Mouse (Mus musculus) limb, embryonic 15.5 days (tissue): ENCODE data around the gene Epb41l5. TPM values are rescaled to one million over a fixed set of nuclear protein-coding genes. Genes with fewer than 3 reads are reported as not detected.

Source experiments
- ATAC-seq: fragments of 200-750 bp; cut with Nextera tagmentation; 2 replicates; pipeline ENCODE4 v1.8.0; 2017; ENCODE audit warnings: low read depth, moderate TSS enrichment; ENCODE audit not compliant: insufficient number of reproducible peaks, low FRiP score, low TSS enrichment
- H3K27ac ChIP-seq: fragments of 300-500 bp; sonication (generic); 2 replicates; pipeline ENCODE4 v1.5.1; 2015; ENCODE audit warnings: moderate library complexity, mild to moderate bottlenecking, inconsistent platforms
- H3K27me3 ChIP-seq: fragments of 300-500 bp; sonication (generic); 2 replicates; pipeline ENCODE4 v1.6.1; 2015; ENCODE audit warnings: inconsistent platforms
- H3K36me3 ChIP-seq: fragments of 300-500 bp; sonication (generic); 2 replicates; pipeline ENCODE4 v1.6.1; 2015; ENCODE audit warnings: inconsistent platforms
- H3K4me1 ChIP-seq: fragments of 300-500 bp; sonication (generic); 2 replicates; pipeline ENCODE4 v1.6.1; 2015; ENCODE audit warnings: inconsistent platforms
- H3K4me2 ChIP-seq: fragments of 300-500 bp; sonication (generic); 2 replicates; pipeline ENCODE4 v1.6.1; 2015; ENCODE audit warnings: mild to moderate bottlenecking, inconsistent platforms
- H3K4me3 ChIP-seq: fragments of 300-500 bp; sonication (generic); 2 replicates; pipeline ENCODE4 v1.5.1; 2015; ENCODE audit warnings: mild to moderate bottlenecking, inconsistent platforms
- H3K9ac ChIP-seq: fragments of 300-500 bp; sonication (generic); 2 replicates; pipeline ENCODE4 v1.6.1; 2015; ENCODE audit warnings: inconsistent platforms
- H3K9me3 ChIP-seq: fragments of 300-500 bp; sonication (generic); 2 replicates; pipeline ENCODE4 v1.6.1; 2016; ENCODE audit warnings: inconsistent platforms
- WGBS: fragments of 180-500 bp; shearing (Covaris S2); methylation state at CpG from one replicate; pipeline ENCODE4 v1.1.7; 2015; 5-methylcytosine and 5-hydroxymethylcytosine counted together
- polyA plus RNA-seq: library from polyadenylated mRNA; unstranded; fragments of >200 nt; fragmentation: Nextera tagmentation; extraction: Ambion mirVana; gene quantifications from 2 replicates; pipeline ENCODE4 v1.2.1, GENCODE M21; 2015

The Epb41l5 gene
- polyA plus RNA-seq, 1 experiment from 2014 or later, result 13.7 TPM

DNA sequence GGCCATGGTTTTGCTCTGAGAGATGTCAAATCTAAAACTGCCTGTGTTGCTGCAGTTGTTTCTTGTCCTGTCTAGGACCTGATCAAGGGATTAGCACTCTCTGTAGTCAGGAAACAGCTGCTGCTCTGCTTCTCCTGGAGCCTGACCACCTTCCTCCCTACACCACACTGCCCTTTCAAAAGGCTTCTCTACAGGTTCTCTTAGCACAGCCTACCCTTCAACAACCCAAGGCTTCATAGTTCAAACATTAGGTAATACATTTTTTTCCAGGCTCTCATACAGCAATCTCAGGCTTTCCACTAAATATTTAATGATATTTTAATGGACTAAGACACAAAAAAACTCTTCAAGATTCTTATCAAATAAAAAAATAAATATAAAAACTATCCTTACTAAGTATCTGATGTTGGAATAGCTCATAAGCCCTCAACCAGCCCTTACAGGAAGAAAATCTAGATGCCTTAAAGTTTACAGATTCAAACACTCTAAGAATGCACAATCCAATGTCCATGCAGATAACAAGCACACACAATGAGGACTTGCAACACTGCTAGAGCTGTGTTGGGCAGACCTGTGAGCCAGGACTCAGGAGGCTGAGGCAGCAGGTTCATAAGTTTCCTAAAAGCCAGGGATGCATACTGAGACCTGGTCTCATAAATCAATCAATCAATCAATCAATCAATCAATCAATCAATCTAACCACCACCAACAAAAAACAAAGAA is 7.5 kb downstream of the Epb41l5 start:
- Histone ChIP-seq H3K4me2 (no peak overlapping the region), H3K36me3 (no peaks in the 10 kb centered on the region), H3K27ac (no peak overlapping the region), H3K4me3 (no peak overlapping the region), H3K9me3 (no peaks in the 10 kb centered on the region), H3K9ac (no peak overlapping the region), H3K27me3 (no peaks in the 10 kb centered on the region), H3K4me1 (no peaks in the 10 kb centered on the region)
- no peak for ATAC-seq

DNA sequence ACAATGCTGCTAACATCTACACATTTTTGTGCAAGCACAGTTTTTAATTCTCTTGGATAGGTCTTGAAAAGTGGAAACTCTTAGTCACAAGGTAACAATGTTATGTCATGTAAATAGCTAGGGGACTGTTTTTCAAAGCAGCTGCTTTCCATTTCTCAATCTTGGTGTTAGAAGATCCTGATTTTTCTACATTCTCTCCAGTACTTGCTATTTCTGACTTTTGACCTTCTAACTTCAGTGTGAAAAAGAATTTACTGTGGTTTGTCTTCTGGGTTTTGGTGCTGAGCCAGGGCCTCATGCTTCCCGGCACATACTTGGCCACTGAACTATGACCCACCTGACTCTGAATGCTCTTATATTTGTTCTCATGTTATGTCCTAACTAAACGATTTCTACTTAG is 8.8 kb downstream of the Epb41l5 start:
- Histone ChIP-seq H3K27ac (no peak overlapping the region), H3K9me3 (no peaks in the 10 kb centered on the region), H3K4me2 (no peak overlapping the region)

DNA sequence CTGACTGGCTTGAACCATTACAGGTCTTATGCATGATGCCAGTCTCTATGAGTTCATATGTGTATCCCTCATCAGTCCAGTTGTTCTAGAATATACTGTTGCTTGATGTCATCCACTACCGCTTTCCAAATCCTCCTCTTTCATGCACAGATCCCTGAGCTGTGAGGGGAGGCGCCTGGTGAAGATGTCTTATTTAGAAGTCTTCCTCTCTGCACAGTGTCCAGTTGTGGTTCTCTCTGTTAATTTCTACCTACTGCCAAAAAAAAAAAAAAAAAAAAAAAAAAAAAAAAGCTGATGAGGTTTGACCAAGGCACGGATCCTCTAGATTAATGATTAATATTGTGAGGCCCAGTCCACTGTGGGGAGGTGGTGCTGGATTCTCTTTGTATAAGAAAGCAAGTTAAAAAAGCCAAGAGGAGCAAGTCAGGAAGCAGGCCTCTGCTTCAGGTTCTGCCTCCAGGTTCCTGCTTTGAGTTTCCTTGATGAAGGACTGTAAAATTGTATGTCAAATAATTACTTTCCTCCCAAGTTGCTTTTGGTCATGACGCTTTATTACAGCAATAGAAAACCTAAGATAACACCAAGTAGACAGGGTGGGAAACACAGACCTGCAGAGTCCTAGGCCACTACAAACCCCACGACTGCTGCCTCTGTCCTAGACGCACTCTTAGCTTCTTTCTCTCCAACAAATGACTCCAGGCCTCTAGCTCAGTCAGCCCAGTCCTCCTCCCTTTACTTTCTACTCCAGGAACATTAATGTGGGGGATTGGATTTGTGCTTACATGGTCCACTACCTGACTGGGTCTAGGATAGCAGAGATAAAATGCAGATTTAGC is 11.4 kb downstream of the Epb41l5 start:
- Histone ChIP-seq H3K27ac (no peak overlapping the region), H3K27me3 (no peaks in the 10 kb centered on the region), H3K4me1 (no peaks in the 10 kb centered on the region), H3K4me3 (no peak overlapping the region), H3K9ac (no peak overlapping the region), H3K36me3 (no peaks in the 10 kb centered on the region), H3K4me2 (no peak overlapping the region), H3K9me3 (no peaks in the 10 kb centered on the region)
- WGBS, result 83% methylated on average over 6 of the region's 6 CpGs
- no peak for ATAC-seq

More for the DNA sequence above, 8.8 kb downstream of the Epb41l5 start:
- 72% methylated on average over 2 of the region's 2 CpGs for WGBS
- H3K9ac ChIP-seq, result no peak overlapping the region
- H3K4me1 ChIP-seq, result no peaks in the 10 kb centered on the region
- no peak for ATAC-seq
- no peaks in the 10 kb centered on the region for H3K27me3 ChIP-seq
- no peak overlapping the region for H3K4me3 ChIP-seq
- H3K36me3 ChIP-seq, result no peaks in the 10 kb centered on the region

DNA sequence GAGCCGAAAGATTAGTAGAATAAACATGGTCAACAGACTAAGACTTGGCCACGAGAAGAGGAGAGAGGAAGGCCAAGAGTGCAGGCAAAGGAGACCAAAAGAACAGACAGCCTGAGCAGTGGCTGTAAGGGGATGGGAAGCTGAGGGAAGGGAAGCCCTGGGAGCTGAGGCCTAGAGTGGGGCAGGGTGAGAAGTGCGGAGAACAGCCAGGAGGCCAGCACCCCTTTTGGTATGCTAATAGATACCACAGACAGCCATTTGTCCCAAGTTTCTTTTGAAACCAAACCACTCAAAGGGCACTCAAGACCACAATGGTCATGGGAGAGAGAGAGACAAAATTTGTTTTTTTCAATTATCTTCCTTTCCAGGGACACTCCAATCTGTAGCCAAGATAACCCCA is 14.1 kb downstream of the Epb41l5 start:
- WGBS, result 55% methylated on average over 3 of the region's 3 CpGs
- no peaks in the 10 kb centered on the region for H3K9me3 ChIP-seq
- no peak overlapping the region for H3K4me2 ChIP-seq
- H3K9ac ChIP-seq, result no peak overlapping the region
- no peaks in the 10 kb centered on the region for H3K4me1 ChIP-seq
- no peaks in the 10 kb centered on the region for H3K36me3 ChIP-seq
- no peak overlapping the region for H3K4me3 ChIP-seq
- no peak overlapping the region for H3K27ac ChIP-seq
- ATAC-seq, result no peak
- H3K27me3 ChIP-seq, result no peaks in the 10 kb centered on the region

DNA sequence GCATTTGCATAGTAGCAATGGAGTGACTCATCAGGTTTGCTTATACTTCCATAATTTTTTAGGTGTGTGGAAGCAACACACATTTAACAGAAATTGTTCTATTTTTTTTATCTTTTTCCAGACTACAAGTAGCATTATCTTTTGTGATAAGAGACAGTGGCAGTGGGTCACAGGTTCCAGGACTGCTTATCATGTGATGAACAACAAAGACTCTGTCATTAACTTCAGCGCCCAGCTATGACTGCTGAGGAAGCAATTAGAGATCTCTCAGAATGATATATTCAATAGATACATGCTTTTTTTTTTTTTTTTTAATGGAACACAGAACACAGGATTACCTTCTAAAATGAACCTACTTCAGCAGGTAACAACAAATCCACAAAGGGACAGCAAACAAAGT is 18.4 kb downstream of the Epb41l5 start:
- Histone ChIP-seq H3K4me1 (no peaks in the 10 kb centered on the region), H3K27ac (no peak overlapping the region), H3K9ac (no peak overlapping the region), H3K4me3 (no peak overlapping the region), H3K9me3 (no peaks in the 10 kb centered on the region), H3K4me2 (no peak overlapping the region), H3K27me3 (no peaks in the 10 kb centered on the region), H3K36me3 (no peaks in the 10 kb centered on the region)
- no peak for ATAC-seq
- 86% methylated on average over 1 of the region's 1 CpGs for WGBS

DNA sequence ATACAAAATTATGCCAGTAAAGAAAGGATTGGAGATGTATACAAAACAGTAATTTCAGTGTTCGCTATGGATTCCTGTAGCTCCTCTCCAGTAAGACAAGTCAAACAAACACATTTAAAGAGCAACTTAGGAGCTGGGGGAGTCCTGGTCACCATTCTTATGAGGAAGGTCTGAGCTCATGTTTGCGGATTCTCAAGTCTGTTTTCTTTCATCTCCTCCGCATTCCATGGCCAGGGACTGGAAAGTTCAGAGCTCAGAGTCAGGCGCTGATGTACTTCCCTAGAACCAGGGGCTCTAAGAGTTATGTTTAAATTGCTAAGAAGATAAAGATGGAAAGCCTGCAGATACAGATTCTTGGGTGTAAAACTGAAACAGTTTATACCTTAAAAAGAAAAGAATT is 22.0 kb downstream of the Epb41l5 start:
- WGBS, result 83% methylated on average over 4 of the region's 4 CpGs
- no peak overlapping the region for H3K9ac ChIP-seq
- H3K4me1 ChIP-seq, result no peaks in the 10 kb centered on the region
- no peaks in the 10 kb centered on the region for H3K36me3 ChIP-seq
- H3K27ac ChIP-seq, result no peak overlapping the region
- ATAC-seq, result no peak
- H3K9me3 ChIP-seq, result no peaks in the 10 kb centered on the region
- H3K4me3 ChIP-seq, result no peak overlapping the region
- no peaks in the 10 kb centered on the region for H3K27me3 ChIP-seq
- H3K4me2 ChIP-seq, result no peak overlapping the region

DNA sequence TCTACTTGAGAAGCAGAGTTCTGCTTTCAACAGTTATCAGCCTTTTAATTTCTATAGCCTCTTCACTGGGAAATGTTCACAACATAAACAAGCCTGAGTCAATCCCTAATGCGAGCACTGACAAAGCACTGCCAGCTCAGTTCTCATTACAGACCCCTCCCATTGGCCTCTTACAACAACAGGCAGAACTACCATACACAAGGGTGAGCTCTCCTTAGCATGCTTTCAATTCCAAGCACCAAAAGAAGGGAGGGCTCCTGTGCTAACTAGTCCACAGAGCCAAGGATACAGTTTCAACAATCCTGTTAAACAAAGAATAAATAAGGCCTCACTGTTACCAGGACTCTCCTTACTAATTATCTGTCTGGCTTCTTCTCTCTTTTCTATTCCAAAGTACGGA is 24.4 kb downstream of the Epb41l5 start:
- Histone ChIP-seq H3K9ac (no peak overlapping the region), H3K36me3 (no peaks in the 10 kb centered on the region), H3K4me3 (no peak overlapping the region), H3K4me1 (no peaks in the 10 kb centered on the region), H3K9me3 (no peaks in the 10 kb centered on the region), H3K27me3 (no peaks in the 10 kb centered on the region), H3K4me2 (no peak overlapping the region), H3K27ac (no peak overlapping the region)
- no peak for ATAC-seq
- WGBS, result 51% methylated on average over 2 of the region's 2 CpGs

DNA sequence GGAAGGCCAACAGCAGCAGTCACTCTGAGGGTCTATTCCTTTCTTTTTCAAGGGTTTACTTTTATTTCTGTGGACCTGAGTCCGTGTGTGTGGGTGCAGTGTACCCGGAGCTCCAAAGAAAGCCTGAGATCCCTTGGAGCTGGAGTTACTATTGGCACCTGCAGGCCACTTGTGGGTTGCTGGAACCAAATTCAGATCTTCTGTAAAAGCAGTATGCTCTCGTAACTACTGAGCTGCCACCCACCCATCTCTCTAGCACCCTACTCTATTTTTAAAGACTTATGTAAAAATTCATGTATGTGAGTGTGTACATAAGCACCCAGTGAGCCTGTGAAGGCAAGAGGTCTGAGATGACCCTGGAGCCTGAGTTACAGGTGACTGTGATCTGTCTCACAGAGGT is 43.4 kb downstream of the Epb41l5 start:
- no peaks in the 10 kb centered on the region for H3K9me3 ChIP-seq
- H3K36me3 ChIP-seq, result no peaks in the 10 kb centered on the region
- H3K27ac ChIP-seq, result no peak overlapping the region
- H3K9ac ChIP-seq, result no peak overlapping the region
- H3K4me2 ChIP-seq, result no peak overlapping the region
- H3K4me3 ChIP-seq, result no peak overlapping the region
- no peak for ATAC-seq
- 78% methylated on average over 3 of the region's 3 CpGs for WGBS
- H3K4me1 ChIP-seq, result no peaks in the 10 kb centered on the region
- H3K27me3 ChIP-seq, result no peaks in the 10 kb centered on the region

DNA sequence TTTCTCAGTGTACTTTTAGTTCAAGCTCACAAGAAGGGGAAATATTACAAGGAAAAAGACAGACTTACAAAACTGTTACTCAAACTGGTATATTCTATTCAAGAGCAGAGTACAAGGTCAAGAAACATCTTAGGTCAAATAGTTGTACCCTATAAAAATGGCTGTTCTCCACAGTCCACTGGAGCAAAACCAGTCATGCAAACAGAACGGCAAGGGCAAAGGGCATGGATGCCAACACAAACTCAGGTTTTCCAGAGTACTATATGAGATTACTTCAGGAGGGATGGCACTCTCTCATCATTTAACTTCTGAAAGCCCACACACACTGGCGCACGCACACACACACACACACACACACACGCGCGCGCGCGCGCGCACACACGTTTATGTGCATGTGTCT is 46.4 kb downstream of the Epb41l5 start:
- Histone ChIP-seq H3K9me3 (no peaks in the 10 kb centered on the region), H3K9ac (no peak overlapping the region), H3K4me1 (no peaks in the 10 kb centered on the region), H3K27me3 (no peaks in the 10 kb centered on the region), H3K27ac (no peak overlapping the region), H3K36me3 (no peaks in the 10 kb centered on the region), H3K4me2 (no peak overlapping the region), H3K4me3 (no peak overlapping the region)
- WGBS, result 96% methylated on average over 12 of the region's 12 CpGs
- ATAC-seq, result no peak

DNA sequence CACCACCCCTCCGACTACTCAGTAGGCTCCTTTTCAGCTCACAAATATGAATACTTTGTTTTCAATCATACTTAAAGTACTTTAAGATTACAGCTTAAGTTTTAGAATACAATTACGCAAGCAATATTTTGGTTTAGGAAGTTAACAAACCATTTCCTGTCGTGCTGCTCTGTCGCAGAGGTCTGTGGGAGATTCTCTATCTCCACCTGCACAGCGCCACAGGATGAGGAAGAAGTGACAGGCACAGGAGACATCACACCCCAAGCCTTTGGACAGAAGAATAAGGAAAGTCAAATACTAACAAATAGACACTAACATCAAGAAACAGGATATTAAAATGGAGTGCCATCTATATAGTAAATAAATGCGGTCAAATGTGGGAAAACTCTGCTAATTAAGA is 49.9 kb downstream of the Epb41l5 start:
- Histone ChIP-seq H3K27me3 (no peaks in the 10 kb centered on the region), H3K4me2 (no peak overlapping the region), H3K4me3 (no peak overlapping the region), H3K36me3 (no peaks in the 10 kb centered on the region; the same call in 1 of the 2 replicates), H3K4me1 (no peaks in the 10 kb centered on the region), H3K9me3 (no peaks in the 10 kb centered on the region), H3K27ac (no peak overlapping the region), H3K9ac (no peak overlapping the region)
- 89% methylated on average over 6 of the region's 6 CpGs for WGBS
- ATAC-seq, result no peak

DNA sequence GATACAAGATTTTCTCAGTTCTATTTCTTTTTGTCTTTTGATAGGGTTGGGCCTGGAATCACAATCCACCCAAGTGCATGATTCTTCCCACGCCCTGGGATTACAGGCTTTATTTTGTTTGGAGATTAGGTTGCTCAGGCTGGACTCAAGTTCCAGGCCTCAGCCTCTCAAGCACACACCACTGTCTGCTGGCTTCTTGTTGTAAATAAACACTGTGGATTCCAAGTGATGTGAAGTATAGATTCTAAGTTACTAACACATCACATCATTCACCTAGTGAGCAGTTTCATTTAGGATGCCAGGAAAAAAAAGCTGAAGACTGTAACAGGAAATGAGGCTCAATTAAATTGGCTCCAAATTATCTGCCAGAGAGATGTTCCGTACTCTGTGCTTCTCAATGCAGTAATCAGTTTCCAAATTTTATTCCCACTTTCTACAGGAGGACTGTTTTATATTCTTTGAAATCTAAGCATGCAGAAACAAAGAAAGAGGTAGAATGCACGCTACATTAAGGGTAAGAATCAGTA is 51.8 kb downstream of the Epb41l5 start:
- Histone ChIP-seq H3K27me3 (no peaks in the 10 kb centered on the region), H3K36me3 (no peaks in the 10 kb centered on the region; the same call in 1 of the 2 replicates), H3K4me2 (no peak overlapping the region), H3K9ac (no peak overlapping the region), H3K4me3 (no peak overlapping the region), H3K27ac (no peak overlapping the region), H3K9me3 (no peaks in the 10 kb centered on the region), H3K4me1 (no peaks in the 10 kb centered on the region)
- ATAC-seq, result no peak
- 79% methylated on average over 3 of the region's 3 CpGs for WGBS

DNA sequence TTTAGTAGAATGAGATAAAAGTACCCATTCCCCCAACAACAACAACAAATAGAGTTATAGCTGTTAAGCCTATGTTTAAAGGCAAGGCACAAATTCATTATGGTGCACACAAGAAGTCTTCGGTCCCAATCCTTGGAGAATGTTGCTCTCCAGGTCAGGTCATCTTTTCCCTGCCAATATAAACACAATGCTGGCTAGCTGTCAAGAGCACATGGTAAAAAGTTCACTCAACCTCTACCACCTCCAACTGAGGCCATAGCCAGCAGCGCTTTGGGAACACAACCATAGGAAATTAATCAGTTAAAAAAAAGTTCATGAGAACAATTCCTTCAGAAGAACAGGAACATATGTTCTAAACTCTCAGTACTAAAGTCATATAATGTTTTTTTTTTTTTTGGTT is 58.8 kb downstream of the Epb41l5 start:
- ATAC-seq, result no peak
- no peaks in the 10 kb centered on the region for H3K4me1 ChIP-seq
- no peak overlapping the region for H3K4me2 ChIP-seq
- WGBS, result 78% methylated on average over 2 of the region's 2 CpGs
- H3K36me3 ChIP-seq, result no peaks in the 10 kb centered on the region
- no peak overlapping the region for H3K9ac ChIP-seq
- H3K27ac ChIP-seq, result no peak overlapping the region
- no peaks in the 10 kb centered on the region for H3K27me3 ChIP-seq
- no peak overlapping the region for H3K4me3 ChIP-seq
- no peaks in the 10 kb centered on the region for H3K9me3 ChIP-seq
